Mouse (Mus musculus) c-Kit-positive CD71-positive TER-119-positive erythroid progenitor cells, embryonic 14.5 days (primary cell): Measurements from ENCODE around the gene Medag.

Experiments used
- DNase-seq: peaks from one replicate; pipeline ENCODE4 v3.0.0-alpha.2; 2013; ENCODE audit warnings: low spot score

Gene Medag

DNA sequence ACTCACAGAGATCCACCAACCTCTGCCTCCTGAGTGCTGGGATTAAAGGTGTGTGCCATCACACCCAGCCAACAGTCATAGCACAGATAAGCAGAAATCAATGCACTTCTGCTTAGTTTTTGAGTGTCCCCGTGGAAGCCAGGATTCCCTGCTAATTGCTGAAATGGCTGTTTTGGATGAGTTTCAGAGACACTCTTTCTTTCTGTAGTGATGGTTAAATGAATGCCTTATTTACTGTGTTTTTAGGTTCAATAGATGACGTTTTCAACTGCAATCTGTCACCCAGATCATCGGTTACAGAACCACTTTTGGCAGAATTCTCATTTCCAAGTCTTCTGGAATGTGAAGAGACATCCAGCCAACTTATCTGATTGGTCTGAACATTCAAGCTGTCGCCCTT, 18.0 kb downstream of the Medag start:
- DNase-seq, result no peak

DNA sequence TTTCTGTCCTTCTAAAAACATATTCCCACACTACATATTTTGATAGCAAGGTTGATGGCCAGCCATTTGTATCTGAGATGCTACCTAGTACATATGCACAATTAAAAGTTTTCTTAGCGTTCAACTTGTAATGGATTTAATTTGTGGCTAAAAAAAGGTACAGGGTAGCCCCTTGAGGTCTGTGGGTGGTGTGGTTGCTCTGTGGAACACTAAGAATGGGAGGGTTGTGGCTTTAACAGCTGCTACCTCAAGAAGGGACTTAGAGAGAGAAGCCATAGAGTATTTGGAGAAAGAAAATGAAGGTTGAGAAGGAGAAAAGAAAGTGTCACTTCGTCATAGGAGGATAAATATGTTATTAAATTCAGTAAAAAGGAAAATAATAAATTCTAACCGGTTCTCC, 19.4 kb downstream of the Medag start:
- no peak for DNase-seq

DNA sequence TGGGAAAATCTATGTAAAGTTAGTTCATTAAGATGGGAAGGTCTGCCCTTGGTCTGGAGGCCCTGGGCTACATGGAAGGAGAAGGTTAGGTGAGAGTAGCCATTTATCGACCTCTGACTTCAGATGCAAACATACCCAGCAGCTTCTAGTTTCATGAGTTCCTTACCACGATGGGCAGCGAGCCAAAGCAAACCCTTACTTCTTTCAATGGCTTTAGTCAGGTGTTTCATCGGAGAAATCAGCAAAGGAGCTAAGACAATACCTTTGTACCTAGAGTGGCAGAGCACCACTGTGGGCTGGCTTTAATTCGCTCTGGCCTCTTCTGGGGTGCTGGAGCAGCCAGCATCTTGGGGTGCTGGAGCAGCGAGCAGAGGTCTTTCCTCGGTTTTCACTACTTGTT, 22.1 kb downstream of the Medag start:
- no peak for DNase-seq

DNA sequence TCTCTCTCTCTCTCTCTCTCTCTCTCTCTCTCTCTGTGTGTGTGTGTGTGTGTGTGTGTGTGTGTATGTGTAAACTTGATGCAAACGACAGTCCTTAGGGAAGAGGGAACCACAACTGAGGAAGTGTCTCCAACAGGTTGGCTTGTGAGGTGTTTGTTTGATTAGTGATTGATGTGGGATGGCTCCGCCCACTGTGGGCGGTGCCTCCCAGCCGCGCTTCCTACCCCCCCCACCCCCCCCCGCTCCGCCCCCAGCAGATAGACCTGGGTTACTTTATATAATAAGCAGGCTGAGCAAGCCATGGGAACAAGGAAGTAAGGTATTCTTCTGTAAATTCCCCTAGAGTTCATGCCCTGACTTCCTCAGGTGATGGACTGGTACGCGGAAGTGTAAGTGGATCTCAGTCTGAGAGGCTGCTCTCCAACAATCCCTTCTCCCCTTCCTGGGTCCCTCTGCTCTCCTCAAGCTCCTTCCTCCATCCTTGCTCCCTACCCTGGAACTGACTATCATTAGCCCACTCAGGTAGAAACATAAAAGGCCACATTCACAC, 22.7 kb downstream of the Medag start:
- DNase-seq, result no peak

DNA sequence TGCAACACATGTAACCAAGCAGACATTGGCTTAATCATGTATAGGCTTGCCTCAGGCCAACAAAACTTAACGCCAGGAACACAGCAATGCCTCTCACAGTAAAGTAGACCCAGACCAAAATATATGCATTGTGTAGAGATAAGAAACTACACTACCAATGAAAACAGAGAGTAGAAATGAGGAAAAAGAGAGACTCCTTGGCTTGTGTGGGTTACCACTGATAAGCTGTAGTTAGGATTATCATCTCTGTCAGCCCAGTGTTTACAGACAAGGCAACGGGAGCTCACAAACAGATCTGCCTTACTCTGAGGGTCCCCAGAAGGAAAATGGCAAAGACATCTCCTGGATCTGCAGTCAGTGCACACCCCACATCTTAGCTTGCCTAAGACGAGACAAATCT, 25.0 kb downstream of the Medag start:
- no peak for DNase-seq

DNA sequence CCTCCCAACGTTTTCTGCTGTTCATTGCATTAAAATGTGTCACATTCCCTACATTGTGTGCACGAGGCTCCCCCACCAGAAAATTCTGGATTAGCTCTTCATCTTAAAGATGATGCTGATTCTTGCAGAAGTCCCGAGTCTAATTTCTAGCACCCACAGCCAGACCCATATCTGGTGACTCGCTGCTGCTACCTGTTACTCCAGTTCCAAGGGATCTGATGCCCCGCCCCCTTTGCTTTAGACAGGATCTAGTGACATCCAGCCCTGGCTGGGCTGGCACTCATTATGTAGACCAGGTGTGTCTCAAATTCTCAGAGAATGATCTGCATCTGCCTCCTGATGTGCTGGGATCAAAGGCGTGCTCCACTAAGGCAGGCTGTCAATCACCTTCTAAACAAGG, 25.6 kb downstream of the Medag start:
- DNase-seq, result no peak

DNA sequence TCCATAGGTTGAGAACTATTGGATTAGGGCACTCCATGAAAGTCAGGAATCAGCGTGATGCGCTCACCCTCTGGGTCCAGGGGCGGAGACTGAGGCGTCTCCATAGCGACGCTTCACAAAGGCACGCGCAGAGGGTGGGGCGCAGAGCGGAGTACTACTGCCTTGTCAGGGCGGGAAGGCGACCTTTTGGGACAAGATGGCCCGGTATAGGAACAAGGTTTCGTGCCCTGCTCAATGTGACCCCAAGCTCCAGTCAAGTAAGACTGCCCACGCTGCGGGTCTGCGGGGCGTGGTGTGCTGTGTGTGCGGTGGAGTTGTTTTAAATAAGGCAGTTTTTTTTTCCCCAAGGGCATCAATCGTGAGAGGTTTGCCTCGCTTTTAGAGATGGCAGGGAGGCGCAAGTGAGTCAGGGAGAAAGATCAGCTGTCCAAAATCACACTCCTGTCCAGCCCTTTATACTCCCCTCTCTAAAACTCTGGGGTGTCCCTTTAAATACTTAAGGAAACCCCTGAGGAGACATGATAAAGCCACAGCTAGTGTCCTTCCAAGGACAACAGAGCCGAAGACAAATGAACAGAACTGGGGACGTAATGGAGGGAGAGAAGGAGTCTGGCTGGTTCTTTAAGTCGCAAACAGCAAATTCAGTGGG, 28.1 kb downstream of the Medag start, which contains the start of gene Tex26:
Tex26 (plus strand) TSS at position 130 of the 649 bp plus-strand sequence.
- DNase-seq, result peak; percentile 73

DNA sequence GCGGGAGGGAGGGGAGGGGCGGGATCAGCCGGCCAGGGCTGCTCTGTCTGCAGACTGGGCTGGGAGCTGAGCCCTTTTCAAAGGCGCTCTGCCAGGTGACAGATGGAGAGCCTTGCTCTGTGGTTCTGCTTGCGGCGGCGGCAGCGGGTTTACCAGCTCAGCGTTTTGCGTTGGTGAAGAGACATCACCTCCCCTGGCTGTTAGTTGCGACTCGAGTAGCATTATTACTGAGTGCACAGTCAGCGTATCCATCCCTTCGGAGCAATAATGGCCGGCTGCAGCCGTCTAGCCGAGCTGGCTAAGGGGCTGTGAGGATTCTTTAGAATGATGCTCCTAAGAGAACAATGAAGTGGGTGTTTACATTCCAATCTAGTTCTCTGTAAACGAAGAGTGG, 28.6 kb downstream of the Medag start:
- no peak for DNase-seq

DNA sequence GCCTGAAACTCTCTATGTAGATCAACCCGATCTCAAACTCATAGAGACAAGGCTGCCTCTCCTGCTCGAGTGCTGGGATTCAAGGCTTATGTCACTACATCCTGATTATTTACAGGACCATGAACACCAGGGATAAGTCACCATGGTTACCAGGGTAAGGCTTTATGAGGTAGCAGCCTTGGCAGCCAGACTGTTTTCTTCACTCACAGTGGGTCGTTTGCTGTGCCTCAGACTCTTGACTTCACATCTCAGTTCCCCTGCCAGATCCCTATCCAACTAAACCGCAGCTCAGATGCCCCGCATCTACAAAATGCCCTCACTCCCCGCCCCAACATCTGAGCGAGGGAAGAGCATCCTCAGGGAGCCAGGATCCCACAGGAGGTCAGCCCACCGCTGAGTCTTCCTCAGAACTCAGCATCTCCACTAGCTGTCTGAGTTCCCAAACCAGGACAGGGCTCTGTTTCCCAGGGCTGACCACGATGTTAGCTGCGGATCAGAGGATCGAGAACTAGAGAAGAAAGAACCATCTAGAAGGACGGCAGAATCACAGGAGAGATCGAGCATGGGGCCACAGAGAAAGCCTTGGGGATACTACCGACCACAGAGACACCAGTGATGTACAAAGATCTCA, 30.2 kb downstream of the Medag start:
- DNase-seq, result no peak

DNA sequence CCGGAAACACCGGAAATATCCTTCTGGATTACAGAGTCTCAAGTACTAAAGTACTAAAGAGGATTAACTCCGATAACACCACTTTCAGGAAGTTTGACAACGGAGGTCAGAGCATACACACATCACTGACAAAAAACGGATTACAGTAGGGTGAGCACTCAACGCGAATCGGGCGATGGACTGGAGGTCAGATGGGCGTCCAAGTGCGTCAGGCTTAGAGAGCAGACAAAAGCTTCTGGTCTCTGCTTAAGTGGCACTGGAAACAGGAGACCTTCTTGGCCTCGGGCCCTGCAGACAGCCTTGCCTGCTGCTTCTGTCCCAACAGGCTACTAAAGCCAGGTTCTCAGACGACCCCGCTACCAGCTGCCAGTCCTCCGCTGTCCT, 30.7 kb downstream of the Medag start:
- DNase-seq, result no peak

DNA sequence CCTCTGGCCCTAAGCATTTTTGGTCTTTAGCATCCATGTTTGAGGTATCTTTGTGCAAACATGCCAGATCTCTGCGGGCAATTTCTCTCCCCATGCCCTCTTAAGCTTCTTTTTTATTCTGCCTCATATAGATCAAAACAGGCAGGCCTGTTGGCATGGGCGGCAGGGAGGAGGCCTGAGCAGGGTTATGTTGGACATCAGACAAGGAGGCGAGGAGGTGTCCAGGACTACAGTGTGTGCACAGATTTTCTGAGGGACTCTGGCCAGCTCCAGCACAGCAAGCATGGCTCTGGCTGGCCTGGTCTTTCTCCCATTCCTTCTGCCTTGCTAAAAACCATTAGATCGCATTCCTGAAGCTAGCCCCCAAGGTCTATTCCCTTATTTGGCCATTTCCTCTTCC, 32.9 kb downstream of the Medag start:
- DNase-seq, result no peak

DNA sequence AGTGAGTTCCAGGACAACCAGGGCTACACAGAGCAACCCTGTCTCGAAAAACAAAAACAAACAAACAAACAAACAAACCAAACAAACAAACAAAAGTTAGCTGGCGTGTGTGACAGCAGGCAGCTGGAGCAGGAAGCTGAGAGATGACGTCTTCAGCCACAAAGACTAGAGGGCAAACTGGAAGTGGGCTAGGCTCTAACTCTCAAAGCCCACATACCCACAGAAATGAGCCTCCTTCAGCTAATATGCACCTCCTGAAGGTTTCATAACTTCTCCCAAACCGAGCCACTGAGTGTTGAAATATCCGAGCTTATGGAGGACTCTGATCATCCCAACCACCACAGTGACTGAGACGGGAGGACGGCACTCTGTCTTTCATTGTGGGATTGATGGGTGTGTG, 34.9 kb downstream of the Medag start:
- DNase-seq, result no peak

DNA sequence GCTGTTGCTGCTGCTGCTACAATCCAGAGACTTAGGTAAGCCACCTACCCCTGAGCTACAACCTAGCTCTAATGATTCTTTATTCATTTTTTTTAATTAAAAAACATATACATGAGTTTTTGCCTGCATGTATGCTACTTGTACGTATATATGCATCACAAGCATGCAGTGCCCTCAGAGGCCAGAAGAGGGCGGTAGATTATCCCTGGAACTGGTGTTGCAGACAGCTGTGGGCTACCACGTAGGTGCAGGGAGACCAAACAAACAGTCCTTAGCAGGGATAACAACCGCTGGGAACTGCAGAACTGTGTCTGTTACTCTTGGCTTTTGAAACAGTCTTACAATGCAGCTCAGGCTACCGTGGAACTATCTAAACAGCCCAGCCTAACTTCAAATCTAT, 36.2 kb downstream of the Medag start:
- DNase-seq, result no peak

DNA sequence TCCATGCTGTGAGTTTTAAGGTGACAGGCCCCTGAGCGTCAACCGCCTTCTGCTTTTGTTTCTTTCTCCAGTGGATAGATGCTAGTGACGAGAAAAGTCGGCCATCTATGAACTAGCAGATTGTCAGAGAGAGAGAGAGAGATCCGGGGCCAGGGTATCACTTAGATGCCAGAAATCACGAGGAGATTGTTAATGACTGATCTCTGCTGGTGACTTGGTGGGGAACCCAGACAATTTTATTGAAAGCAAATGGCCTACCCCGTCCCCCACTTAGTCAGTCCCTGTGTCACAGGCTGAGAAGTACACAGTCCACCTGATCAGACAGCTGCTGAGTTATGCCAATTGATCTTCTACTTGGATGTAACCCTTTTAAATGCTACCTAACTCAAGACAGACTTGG, 37.9 kb downstream of the Medag start:
- DNase-seq, result no peak

DNA sequence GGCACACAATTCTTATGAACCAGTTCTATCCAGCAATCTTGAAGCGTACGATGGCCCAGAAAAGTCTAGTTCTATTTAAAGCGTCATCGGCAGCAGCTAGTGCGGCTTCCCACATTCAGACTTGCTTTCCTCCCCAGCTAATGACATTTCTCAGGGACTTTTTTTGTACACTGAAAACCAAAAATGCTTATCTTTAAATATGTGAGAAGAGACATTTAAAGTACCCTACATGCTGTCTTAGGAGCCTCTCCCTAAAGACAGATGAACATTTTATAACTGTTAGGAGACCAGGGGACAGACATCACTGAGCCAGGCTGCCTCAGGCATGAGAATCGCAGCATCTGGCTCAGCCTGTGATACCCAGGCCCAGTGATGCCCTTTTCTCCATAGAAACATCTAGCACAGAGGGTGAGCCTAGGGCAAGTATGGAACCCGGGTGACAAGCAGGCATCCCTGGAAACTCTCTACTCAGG, 39.7 kb downstream of the Medag start:
- DNase-seq, result no peak

DNA sequence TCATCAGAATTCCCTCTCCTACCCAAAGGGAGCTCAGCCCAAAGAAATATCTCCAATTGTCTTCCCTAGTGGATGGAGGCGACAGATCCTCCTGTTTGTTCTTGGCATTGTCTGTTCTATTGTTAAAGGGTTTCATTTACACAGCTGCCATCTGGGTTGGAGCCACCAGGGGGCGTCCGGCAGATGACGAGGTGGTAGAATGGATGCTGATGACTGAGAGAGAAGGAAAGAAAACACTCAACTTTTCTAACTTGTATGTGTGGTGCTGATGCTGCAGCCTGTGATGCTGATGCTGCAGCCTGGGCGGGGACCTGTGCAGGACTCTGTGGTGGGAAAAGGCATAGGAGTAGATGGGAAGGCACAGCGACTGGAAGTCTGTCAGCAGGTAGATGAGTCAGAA, 42.7 kb downstream of the Medag start:
- peak; percentile 40 for DNase-seq

DNA sequence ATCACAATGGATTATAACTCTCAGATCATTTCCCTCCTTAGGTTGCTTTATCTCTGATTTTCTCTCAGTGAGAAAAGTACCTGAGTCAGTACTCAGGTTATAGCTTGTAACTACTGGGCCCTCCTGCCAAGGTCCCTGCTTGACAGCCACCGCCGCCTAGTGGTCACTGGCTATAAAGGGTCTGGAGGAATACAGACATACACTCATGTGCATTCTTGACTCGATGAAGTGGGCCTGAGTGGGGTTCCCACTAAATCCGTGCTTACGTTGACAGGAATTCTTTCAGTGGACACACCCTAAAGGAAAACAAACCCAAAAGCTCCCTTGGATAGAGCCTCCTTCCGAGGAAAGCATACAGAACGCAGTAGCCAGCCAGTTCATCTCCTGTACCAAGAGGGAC, 45.0 kb downstream of the Medag start:
- no peak for DNase-seq

DNA sequence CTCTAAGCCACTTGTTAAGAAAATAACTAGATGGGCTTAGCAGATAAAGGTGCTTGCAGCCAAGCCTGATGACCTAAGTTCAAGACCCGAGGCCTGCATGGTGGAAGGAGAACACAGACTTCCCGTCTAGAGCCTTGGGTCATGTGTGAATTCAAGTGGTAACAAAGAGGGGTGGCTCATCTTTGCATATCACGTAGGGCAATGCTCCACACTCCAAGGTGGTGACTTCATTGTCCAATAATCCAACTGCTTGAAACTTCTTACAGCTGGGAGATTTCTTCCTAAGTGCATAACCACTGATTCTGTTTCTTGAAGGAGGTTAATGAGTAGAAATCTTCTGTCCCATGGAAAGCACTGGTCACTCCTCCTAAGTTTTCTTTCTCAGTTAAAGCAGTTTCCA, 50.5 kb downstream of the Medag start:
- DNase-seq, result no peak

DNA sequence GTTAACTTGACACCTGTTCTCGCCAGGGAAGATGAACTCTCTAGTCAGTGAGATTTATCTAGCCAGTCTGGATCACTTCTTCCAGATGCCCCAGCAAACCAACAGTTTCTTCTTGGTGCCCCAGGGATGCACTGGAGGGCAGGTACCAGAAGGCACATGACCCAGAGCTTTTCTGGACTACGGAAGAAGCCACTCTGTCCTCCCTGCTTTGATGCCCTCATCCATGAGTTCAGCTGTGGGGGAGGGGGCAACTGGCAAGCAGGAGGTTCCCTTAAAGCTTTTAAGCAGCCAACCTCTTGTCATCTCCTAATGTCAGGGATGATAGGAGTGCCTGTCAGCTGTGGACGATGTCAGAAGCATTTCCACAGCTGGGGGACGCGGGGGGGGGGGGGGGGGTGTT, 53.8 kb downstream of the Medag start:
- DNase-seq, result no peak

DNA sequence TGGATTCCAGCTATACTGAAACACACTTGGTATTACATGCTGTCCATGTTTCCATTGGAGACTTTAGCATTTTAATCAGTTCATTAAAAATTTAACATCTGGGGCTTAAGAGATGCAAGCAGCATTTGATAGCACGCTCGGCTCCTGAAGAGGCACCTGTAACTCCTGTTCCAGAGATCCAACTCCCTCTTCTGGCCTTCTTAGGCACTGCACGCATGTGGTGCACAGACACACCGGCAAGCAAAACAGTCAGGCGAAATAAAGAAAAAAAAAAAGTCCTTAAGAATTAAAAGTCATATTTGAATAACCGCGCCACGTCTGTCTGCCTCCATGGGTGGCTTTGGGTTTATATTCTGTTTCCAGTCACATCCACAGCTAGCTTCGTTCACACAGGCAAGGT, 62.6 kb downstream of the Medag start:
- no peak for DNase-seq

DNA sequence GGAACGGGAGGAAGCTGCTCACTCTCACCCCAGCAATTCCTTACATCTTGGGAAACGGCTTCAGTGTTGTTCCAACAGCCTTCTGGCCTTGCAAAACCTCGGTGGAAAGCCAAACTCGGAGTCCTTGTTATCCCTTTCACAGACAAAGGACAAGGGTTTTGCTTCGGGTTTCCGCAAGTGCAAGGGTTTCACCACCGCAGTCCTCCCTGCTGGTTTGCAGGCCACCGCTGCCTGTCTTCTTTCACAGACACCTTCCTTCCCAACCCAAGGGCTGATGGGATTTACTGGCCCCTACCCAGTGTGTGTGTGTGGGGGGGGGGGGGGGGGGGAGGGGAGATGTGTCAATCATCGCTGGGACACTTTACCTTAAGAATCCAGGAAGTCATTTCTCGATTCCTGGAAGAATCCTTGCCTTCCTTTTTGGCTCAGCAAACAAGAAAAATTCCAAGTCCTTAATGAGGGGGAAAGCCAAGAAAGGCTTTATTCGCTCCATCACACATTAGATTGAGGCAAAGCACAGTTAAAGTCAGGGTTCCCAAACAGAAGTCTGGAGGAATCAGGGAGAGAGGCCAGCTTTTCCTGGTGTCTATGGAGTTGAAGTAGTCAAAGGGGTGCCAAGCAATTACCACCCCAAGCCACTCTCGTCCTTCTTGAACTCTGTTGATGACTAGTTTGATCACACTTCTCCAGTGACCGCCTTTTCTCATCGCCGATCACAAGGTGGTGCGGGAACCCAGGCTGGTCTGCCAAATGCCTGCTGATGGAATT, 63.3 kb downstream of the Medag start:
- no peak for DNase-seq
